Comparison of ENCODE assay signal across 15 mouse cellular contexts in genomic region chr2:3723391-3724106, GRCm38 (mm10).
DNase-seq lines count a peak whose midpoint lies in the region; ATAC-seq lines count a peak whose summit lies in the region.
"Had no signal": no experiment of that assay in that cellular context is flagged by ENCODE, and none has a peak within 500 bp of the region (broad histone marks: within the 10 kb centered on the region; RNA-seq: fewer than 3 reads in every experiment).

No protein-coding gene starts in this region.

- no peak overlapping the region for H3K27ac ChIP-seq in neural tube, embryonic 15.5 days (replicated peaks)
- H3K27ac ChIP-seq: gastrocnemius, adult 2 months; limb, embryonic 13.5 days had no signal

- H3K4me3 ChIP-seq in neural tube, embryonic 15.5 days (replicated peaks) = no peak overlapping the region
- H3K4me3 ChIP-seq: gastrocnemius, adult 2 months; limb, embryonic 13.5 days had no signal

- no peaks in the 10 kb centered on the region for H3K36me3 ChIP-seq in neural tube, embryonic 15.5 days
- H3K36me3 ChIP-seq: limb, embryonic 13.5 days had no signal

- H3K27me3 ChIP-seq in neural tube, embryonic 15.5 days (replicated peaks) = no peaks in the 10 kb centered on the region
- H3K27me3 ChIP-seq: limb, embryonic 13.5 days had no signal

- 89% methylated on average over 8 of the region's 8 CpGs for WGBS in neural tube, embryonic 15.5 days

- peak; percentile 55 for DNase-seq in lung, postnatal 25 days (ENCODE audit: low spot score)
- DNase-seq in lung, postnatal 4 days = no peak
- DNase-seq in CD4-positive, CD25-positive, alpha-beta regulatory T cell, adult 2 months (ENCODE audit: low read depth, low spot score) = peak; percentile 66
- DNase-seq in natural killer cell, adult 2 months (ENCODE audit: low spot score in 2 of 2) = peak; percentile 58 to 61
- DNase-seq in adipocyte (ENCODE audit: low spot score) = no peak
- no peak for DNase-seq in cerebellum, postnatal 4 days (ENCODE audit: low spot score in 2 of 2)
- DNase-seq: cerebellum, adult 18-20 months; embryo, embryonic 11 days; gastrocnemius, adult 2 months; heart, postnatal 10 days had no signal

- H3K4me1 ChIP-seq in neural tube, embryonic 15.5 days = peaks cover 18% of the 10 kb centered on the region

- H3K4me2 ChIP-seq in neural tube, embryonic 15.5 days = no peak overlapping the region
- H3K4me2 ChIP-seq: limb, embryonic 13.5 days had no signal

- no peak overlapping the region for H3K9ac ChIP-seq in neural tube, embryonic 15.5 days (replicated peaks)
- H3K9ac ChIP-seq: limb, embryonic 13.5 days had no signal

- no peaks in the 10 kb centered on the region for H3K9me3 ChIP-seq in neural tube, embryonic 15.5 days (replicated peaks)
- H3K9me3 ChIP-seq: limb, embryonic 13.5 days had no signal

- ATAC-seq in granulocyte monocyte progenitor cell, adult 5-6 weeks (replicated peaks; ENCODE audit: poor library complexity, severe bottlenecking) = peak; percentile 56
- ATAC-seq in neural tube, embryonic 15.5 days (ENCODE audit: low FRiP score) = no peak
- ATAC-seq: forebrain, embryonic 16.5 days; hindbrain, embryonic 16.5 days had no signal

Comparison
In these comparisons a context has a peak if more than half of its experiments do, and no peak if none do; other contexts are left out.
1. DNase-seq: peak in lung, postnatal 25 days (single experiment), CD4-positive, CD25-positive, alpha-beta regulatory T cell, adult 2 months (single experiment) and natural killer cell, adult 2 months (2 of 2); none in lung, postnatal 4 days (0 of 2), adipocyte (single experiment) and cerebellum, postnatal 4 days (0 of 2).